Mouse (Mus musculus): Measurements from ENCODE around the gene Krtap22-2. TPM values are rescaled to one million over a fixed set of nuclear protein-coding genes. Genes with fewer than 3 reads are reported as not detected.
"Not testable (repeated sequence)": the region's sequence is repeated elsewhere in the genome, so short reads cannot be mapped to it uniquely, and the experiment has no call there.

Gene Krtap22-2
- polyA plus RNA-seq (2015; fragmentation: Nextera tagmentation; extraction: Ambion mirVana) = not detected in 2 replicates

DNA sequence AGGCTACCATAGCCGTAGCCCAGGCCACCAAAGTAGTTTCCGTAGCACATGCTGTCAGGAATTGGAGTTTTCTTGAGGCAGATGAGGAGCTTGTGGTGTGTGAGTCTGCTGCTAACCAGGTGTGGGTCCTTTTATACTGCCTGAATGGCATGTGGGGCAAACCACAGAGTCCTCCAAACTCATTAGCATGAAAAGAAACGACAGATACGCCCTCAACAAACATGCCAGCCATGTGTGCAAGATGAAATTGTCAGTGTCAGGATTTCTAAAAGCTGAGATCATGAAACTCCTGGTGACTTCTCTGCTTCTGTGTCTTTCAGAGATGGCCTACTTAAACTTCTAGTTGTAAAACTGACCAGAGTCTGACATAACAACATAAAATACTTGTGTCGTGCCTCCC is at the start of gene Krtap22-2:
TSS of gene Krtap22-2 (minus strand) at position 101 of the 400 bp plus-strand sequence.
- H3K36me3 ChIP-seq (ENCODE audit: control insufficient read depth, insufficient read depth) = no peaks in the 10 kb centered on the region
- H3K9me3 ChIP-seq (ENCODE audit: control insufficient read depth, low read length) = no peaks in the 10 kb centered on the region
- no peak for ATAC-seq
- no peak within 1 kb of the TSS for H3K27ac ChIP-seq (ENCODE audit: low read length)
- 82% methylated on average over 5 of the region's 5 CpGs for WGBS
- no peaks in the 10 kb centered on the region for H3K4me1 ChIP-seq (replicated peaks; ENCODE audit: control insufficient read depth, insufficient read depth, low read length)
- no peak within 1 kb of the TSS for H3K9ac ChIP-seq (replicated peaks; ENCODE audit: low read depth, low read length)
- H3K27me3 ChIP-seq (replicated peaks; ENCODE audit: control insufficient read depth, insufficient read depth, low read length) = no peaks in the 10 kb centered on the region
- no peak within 1 kb of the TSS for H3K4me3 ChIP-seq (replicated peaks; ENCODE audit: low read length)
- H3K4me2 ChIP-seq (ENCODE audit: low read length) = no peak within 1 kb of the TSS

DNA sequence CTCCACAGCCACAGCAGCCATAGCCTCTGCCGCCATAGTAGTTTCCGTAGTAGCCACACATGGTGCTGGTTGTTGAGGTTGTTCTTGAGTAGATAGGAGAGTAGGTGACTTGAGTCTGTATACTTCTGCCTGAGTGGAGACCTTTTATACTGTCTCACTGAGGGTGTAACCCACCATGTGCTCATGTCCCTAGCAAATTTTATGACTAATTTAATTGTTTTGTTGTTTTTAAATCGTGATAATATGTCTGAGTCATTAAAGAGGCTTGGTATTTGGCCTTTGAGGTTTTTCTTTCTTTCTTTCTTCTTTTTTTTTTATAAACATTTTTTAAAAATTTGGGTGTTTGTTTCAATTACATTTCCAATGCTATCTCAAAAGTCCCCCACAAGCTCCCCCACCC is 37.2 kb upstream of the Krtap22-2 start, which contains the start of gene Krtap6-5:
TSS of gene Krtap6-5 (minus strand) at position 101 of the 400 bp plus-strand sequence.
- Histone ChIP-seq H3K36me3 (ENCODE audit: control insufficient read depth, insufficient read depth) (no peaks in the 10 kb centered on the region), H3K27ac (ENCODE audit: low read length) (no peak within 1 kb of the TSS), H3K4me3 (replicated peaks; ENCODE audit: low read length) (no peak within 1 kb of the TSS), H3K9ac (replicated peaks; ENCODE audit: low read depth, low read length) (no peak within 1 kb of the TSS), H3K9me3 (ENCODE audit: control insufficient read depth, low read length) (no peaks in the 10 kb centered on the region), H3K4me1 (replicated peaks; ENCODE audit: control insufficient read depth, insufficient read depth, low read length) (no peaks in the 10 kb centered on the region), H3K27me3 (replicated peaks; ENCODE audit: control insufficient read depth, insufficient read depth, low read length) (no peaks in the 10 kb centered on the region), H3K4me2 (ENCODE audit: low read length) (no peak within 1 kb of the TSS)
- WGBS = 87% methylated on average over 3 of the region's 3 CpGs
- no peak for ATAC-seq

DNA sequence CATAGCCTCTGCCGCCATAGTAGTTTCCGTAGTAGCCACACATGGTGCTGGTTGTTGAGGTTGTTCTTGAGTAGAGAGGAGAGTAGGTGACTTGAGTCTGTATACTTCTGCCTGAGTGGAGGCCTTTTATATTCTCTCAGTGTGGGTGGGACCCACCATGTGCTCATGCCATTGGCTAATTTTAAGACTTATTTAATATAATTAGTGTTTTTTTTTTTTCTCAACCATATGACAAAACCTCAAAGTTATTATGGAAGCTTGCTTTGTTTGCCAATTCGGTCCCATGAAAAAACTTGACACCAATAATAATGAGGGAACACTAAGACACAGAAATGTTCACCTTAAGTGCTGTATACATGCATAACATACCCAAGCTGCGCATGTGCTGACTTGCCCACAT is 30.8 kb upstream of the Krtap22-2 start, which contains the start of gene Gm10228:
TSS of gene Gm10228 (minus strand) at position 101 of the 400 bp plus-strand sequence.
- not testable (repeated sequence) for H3K4me2 ChIP-seq (ENCODE audit: low read length); H3K27ac ChIP-seq (ENCODE audit: low read length); H3K27me3 ChIP-seq (replicated peaks; ENCODE audit: control insufficient read depth, insufficient read depth, low read length); H3K36me3 ChIP-seq (ENCODE audit: control insufficient read depth, insufficient read depth); H3K9me3 ChIP-seq (ENCODE audit: control insufficient read depth, low read length); ATAC-seq; H3K9ac ChIP-seq (replicated peaks; ENCODE audit: low read depth, low read length); H3K4me3 ChIP-seq (replicated peaks; ENCODE audit: low read length); H3K4me1 ChIP-seq (replicated peaks; ENCODE audit: control insufficient read depth, insufficient read depth, low read length)
- WGBS = 90% methylated on average over 2 of the region's 4 CpGs

DNA sequence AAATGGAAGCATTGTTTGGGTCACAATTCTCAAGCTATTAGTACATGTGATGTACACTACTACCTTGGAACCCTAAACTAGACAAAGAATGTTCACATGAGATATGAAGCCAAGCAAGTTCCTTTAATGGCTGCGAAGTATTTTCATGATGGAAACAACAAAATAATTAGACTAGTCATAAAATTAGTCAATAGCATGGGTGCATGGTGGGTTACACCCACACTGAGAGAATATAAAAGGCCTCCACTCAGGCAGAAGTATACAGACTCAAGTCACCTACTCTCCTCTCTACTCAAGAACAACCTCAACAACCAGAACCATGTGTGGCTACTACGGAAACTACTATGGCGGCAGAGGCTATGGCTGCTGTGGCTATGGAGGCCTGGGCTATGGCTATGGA is 20.8 kb upstream of the Krtap22-2 start, which contains the start of gene Krtap6-1:
TSS of gene Krtap6-1 (plus strand) at position 301 of the 400 bp plus-strand sequence.
- ATAC-seq; H3K27ac ChIP-seq (ENCODE audit: low read length): not testable (repeated sequence)
- 93% methylated on average over 3 of the region's 3 CpGs for WGBS

DNA sequence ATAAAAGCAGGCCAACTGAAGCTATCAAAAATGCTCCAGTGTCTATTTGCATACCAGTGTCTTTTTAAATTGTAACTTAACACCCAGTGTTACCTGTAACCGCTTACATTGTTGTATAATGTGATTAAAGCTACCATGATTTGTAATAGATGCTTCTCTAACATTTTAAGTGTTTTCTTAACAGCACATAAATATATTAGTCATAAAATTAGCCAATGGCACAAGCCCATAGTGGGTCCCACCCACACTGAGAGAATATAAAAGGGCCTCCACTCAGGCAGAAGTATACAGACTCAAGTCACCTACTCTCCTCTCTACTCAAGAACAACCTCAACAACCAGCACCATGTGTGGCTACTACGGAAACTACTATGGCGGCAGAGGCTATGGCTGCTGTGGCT is 4.4 kb upstream of the Krtap22-2 start, which contains the start of gene Gm10229:
TSS of gene Gm10229 (plus strand) at position 301 of the 400 bp plus-strand sequence.
- H3K9ac ChIP-seq (replicated peaks; ENCODE audit: low read depth, low read length); H3K36me3 ChIP-seq (ENCODE audit: control insufficient read depth, insufficient read depth); H3K9me3 ChIP-seq (ENCODE audit: control insufficient read depth, low read length); H3K4me1 ChIP-seq (replicated peaks; ENCODE audit: control insufficient read depth, insufficient read depth, low read length); H3K4me3 ChIP-seq (replicated peaks; ENCODE audit: low read length); H3K4me2 ChIP-seq (ENCODE audit: low read length); ATAC-seq; H3K27ac ChIP-seq (ENCODE audit: low read length); H3K27me3 ChIP-seq (replicated peaks; ENCODE audit: control insufficient read depth, insufficient read depth, low read length): not testable (repeated sequence)
- WGBS = 89% methylated on average over 1 of the region's 3 CpGs

More for the DNA sequence above, 20.8 kb upstream of the Krtap22-2 start, which contains the start of gene Krtap6-1:
- H3K4me3 ChIP-seq (replicated peaks; ENCODE audit: low read length); H3K9me3 ChIP-seq (ENCODE audit: control insufficient read depth, low read length); H3K36me3 ChIP-seq (ENCODE audit: control insufficient read depth, insufficient read depth); H3K4me1 ChIP-seq (replicated peaks; ENCODE audit: control insufficient read depth, insufficient read depth, low read length); H3K9ac ChIP-seq (replicated peaks; ENCODE audit: low read depth, low read length); H3K27me3 ChIP-seq (replicated peaks; ENCODE audit: control insufficient read depth, insufficient read depth, low read length); H3K4me2 ChIP-seq (ENCODE audit: low read length): not testable (repeated sequence)

DNA sequence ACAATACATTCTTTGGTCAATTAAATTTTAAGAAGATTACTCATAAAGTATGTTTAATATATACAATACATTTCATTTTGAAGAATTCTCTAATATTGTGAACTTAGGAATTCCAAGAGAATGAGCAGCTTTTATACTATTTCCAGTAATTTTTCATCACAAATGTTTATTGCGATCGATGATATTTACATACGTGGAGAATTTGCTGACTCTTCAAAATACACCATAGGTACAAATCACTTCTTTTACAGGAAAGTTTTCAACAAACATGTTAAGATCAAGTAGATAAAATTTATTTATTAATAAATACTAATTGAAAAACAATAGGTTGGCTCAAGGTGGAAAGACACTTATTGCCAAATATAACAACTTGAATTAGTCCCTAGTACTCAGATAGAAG is 3.4 kb upstream of the Krtap22-2 start:
- H3K27ac ChIP-seq (ENCODE audit: low read length) = no peak overlapping the region
- no peak overlapping the region for H3K4me2 ChIP-seq (ENCODE audit: low read length)
- no peaks in the 10 kb centered on the region for H3K4me1 ChIP-seq (replicated peaks; ENCODE audit: control insufficient read depth, insufficient read depth, low read length)
- H3K4me3 ChIP-seq (replicated peaks; ENCODE audit: low read length) = no peak overlapping the region
- no peak overlapping the region for H3K9ac ChIP-seq (replicated peaks; ENCODE audit: low read depth, low read length)
- no peaks in the 10 kb centered on the region for H3K27me3 ChIP-seq (replicated peaks; ENCODE audit: control insufficient read depth, insufficient read depth, low read length)
- ATAC-seq = no peak
- H3K36me3 ChIP-seq (ENCODE audit: control insufficient read depth, insufficient read depth) = no peaks in the 10 kb centered on the region
- WGBS = 99% methylated on average over 3 of the region's 3 CpGs
- no peaks in the 10 kb centered on the region for H3K9me3 ChIP-seq (ENCODE audit: control insufficient read depth, low read length)

DNA sequence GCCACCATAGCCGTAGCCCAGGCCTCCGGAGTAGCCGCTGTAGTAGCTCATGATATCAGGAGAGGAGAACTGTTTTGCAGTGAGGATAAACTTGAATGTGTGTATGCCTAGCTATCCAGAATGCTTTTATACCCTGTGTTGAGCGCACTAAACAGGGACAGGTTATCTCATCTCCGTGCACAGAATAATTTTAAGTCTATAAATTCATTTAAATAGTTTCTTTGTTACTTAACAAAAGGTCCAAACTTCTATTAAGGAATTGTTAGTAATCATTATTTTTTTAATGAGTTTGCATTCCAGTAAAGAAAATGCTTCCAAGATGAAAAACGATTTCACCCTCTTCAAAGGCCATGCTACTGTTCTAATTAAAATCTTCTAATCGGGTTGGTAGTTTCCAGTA is 47.8 kb downstream of the Krtap22-2 start, which contains the start of gene Krtap16-3:
TSS of gene Krtap16-3 (minus strand) at position 101 of the 400 bp plus-strand sequence.
- H3K27me3 ChIP-seq (replicated peaks; ENCODE audit: control insufficient read depth, insufficient read depth, low read length) = no peaks in the 10 kb centered on the region
- no peak within 1 kb of the TSS for H3K4me2 ChIP-seq (ENCODE audit: low read length)
- H3K9me3 ChIP-seq (ENCODE audit: control insufficient read depth, low read length) = no peaks in the 10 kb centered on the region
- no peak within 1 kb of the TSS for H3K9ac ChIP-seq (replicated peaks; ENCODE audit: low read depth, low read length)
- WGBS = 53% methylated on average over 7 of the region's 7 CpGs
- no peak for ATAC-seq
- no peaks in the 10 kb centered on the region for H3K36me3 ChIP-seq (ENCODE audit: control insufficient read depth, insufficient read depth)
- no peak within 1 kb of the TSS for H3K4me3 ChIP-seq (replicated peaks; ENCODE audit: low read length)
- no peaks in the 10 kb centered on the region for H3K4me1 ChIP-seq (replicated peaks; ENCODE audit: control insufficient read depth, insufficient read depth, low read length)
- no peak within 1 kb of the TSS for H3K27ac ChIP-seq (ENCODE audit: low read length)

Other genes with a start within 250 kb of the Krtap22-2 start
- gene 2310057N15Rik, start 236.6 kb downstream of the Krtap22-2 start, polyA plus RNA-seq (2015; fragmentation: Nextera tagmentation; extraction: Ambion mirVana) = not detected in 2 replicates
- gene Gm5965, start 232.9 kb downstream of the Krtap22-2 start, polyA plus RNA-seq (2015; fragmentation: Nextera tagmentation; extraction: Ambion mirVana) = not detected in 2 replicates
- gene Gm20741, start 198.5 kb downstream of the Krtap22-2 start, polyA plus RNA-seq (2015; fragmentation: Nextera tagmentation; extraction: Ambion mirVana) = not detected in 2 replicates
- not detected in 2 replicates for gene Krtap15, start 190.5 kb downstream of the Krtap22-2 start, polyA plus RNA-seq (2015; fragmentation: Nextera tagmentation; extraction: Ambion mirVana)
- not detected in 2 replicates for gene Krtap14, start 184.6 kb downstream of the Krtap22-2 start, polyA plus RNA-seq (2015; fragmentation: Nextera tagmentation; extraction: Ambion mirVana)
- gene Krtap19-1, start 141.3 kb downstream of the Krtap22-2 start, polyA plus RNA-seq (2015; fragmentation: Nextera tagmentation; extraction: Ambion mirVana) = not detected in 2 replicates
- not detected in 2 replicates for gene Krtap19-2, start 136.5 kb downstream of the Krtap22-2 start, polyA plus RNA-seq (2015; fragmentation: Nextera tagmentation; extraction: Ambion mirVana)
- not detected in 2 replicates for gene Krtap19-3, start 132.7 kb downstream of the Krtap22-2 start, polyA plus RNA-seq (2015; fragmentation: Nextera tagmentation; extraction: Ambion mirVana)
- not detected in 2 replicates for gene Krtap19-4, start 125.7 kb downstream of the Krtap22-2 start, polyA plus RNA-seq (2015; fragmentation: Nextera tagmentation; extraction: Ambion mirVana)
- not detected in 2 replicates for gene Krtap19-5, start 114.3 kb downstream of the Krtap22-2 start, polyA plus RNA-seq (2015; fragmentation: Nextera tagmentation; extraction: Ambion mirVana)
- gene Krtap19-9b, start 78.5 kb downstream of the Krtap22-2 start, polyA plus RNA-seq (2015; fragmentation: Nextera tagmentation; extraction: Ambion mirVana) = not detected in 2 replicates
- gene Krtap16-3, start 47.9 kb downstream of the Krtap22-2 start, polyA plus RNA-seq (2015; fragmentation: Nextera tagmentation; extraction: Ambion mirVana) = not detected in 2 replicates
- not detected in 2 replicates for gene Gm10229, start 4.5 kb upstream of the Krtap22-2 start, polyA plus RNA-seq (2015; fragmentation: Nextera tagmentation; extraction: Ambion mirVana)
- gene Krtap6-1, start 20.9 kb upstream of the Krtap22-2 start, polyA plus RNA-seq (2015; fragmentation: Nextera tagmentation; extraction: Ambion mirVana) = not detected in 2 replicates
- gene Gm10228, start 30.7 kb upstream of the Krtap22-2 start, polyA plus RNA-seq (2015; fragmentation: Nextera tagmentation; extraction: Ambion mirVana) = not detected in 2 replicates
- not detected in 2 replicates for gene Krtap6-5, start 37.1 kb upstream of the Krtap22-2 start, polyA plus RNA-seq (2015; fragmentation: Nextera tagmentation; extraction: Ambion mirVana)
- not detected in 2 replicates for gene 1110025L11Rik, start 53.2 kb upstream of the Krtap22-2 start, polyA plus RNA-seq (2015; fragmentation: Nextera tagmentation; extraction: Ambion mirVana)
- not detected in 2 replicates for gene Krtap6-3, start 73.3 kb upstream of the Krtap22-2 start, polyA plus RNA-seq (2015; fragmentation: Nextera tagmentation; extraction: Ambion mirVana)
- gene Gm6358, start 130.1 kb upstream of the Krtap22-2 start, polyA plus RNA-seq (2015; fragmentation: Nextera tagmentation; extraction: Ambion mirVana) = not detected in 2 replicates
- gene Gm10061, start 140.3 kb upstream of the Krtap22-2 start, polyA plus RNA-seq (2015; fragmentation: Nextera tagmentation; extraction: Ambion mirVana) = not detected in 2 replicates
- gene Gm9789, start 147.2 kb upstream of the Krtap22-2 start, polyA plus RNA-seq (2015; fragmentation: Nextera tagmentation; extraction: Ambion mirVana) = not detected in 2 replicates
- not detected in 2 replicates for gene Gm7735, start 158.7 kb upstream of the Krtap22-2 start, polyA plus RNA-seq (2015; fragmentation: Nextera tagmentation; extraction: Ambion mirVana)
- gene 1110057P08Rik, start 164.0 kb upstream of the Krtap22-2 start, polyA plus RNA-seq (2015; fragmentation: Nextera tagmentation; extraction: Ambion mirVana) = not detected in 2 replicates
- not detected in 2 replicates for gene Krtap20-2, start 195.1 kb upstream of the Krtap22-2 start, polyA plus RNA-seq (2015; fragmentation: Nextera tagmentation; extraction: Ambion mirVana)